Mouse (Mus musculus): ENCODE results near the gene Pdzrn3.
A peak's percentile ranks its signal among the peaks of the same experiment; 100 is the strongest.

Pdzrn3 gene

GRCm38 (mm10) chr6:101377167-101377934 lies at the start of gene Pdzrn3:
Pdzrn3 (minus strand) TSS chr6:101377897.
- peak; percentile 48 for DNase-seq

GRCm38 (mm10) chr6:101427296-101427695 lies 49.6 kb upstream of the Pdzrn3 start:
- no peak for DNase-seq

- DNase-seq = no peak
Observed at GRCm38 (mm10) chr6:101426301-101426700, 48.6 kb upstream of the Pdzrn3 start.

GRCm38 (mm10) chr6:101422084-101422954 lies 44.6 kb upstream of the Pdzrn3 start:
- no peak for DNase-seq

GRCm38 (mm10) chr6:101418213-101418612 lies 40.5 kb upstream of the Pdzrn3 start:
- DNase-seq = no peak

- DNase-seq = no peak
Observed at GRCm38 (mm10) chr6:101411701-101412100, 34.0 kb upstream of the Pdzrn3 start.

GRCm38 (mm10) chr6:101411064-101411463 lies 33.4 kb upstream of the Pdzrn3 start:
- DNase-seq = no peak

GRCm38 (mm10) chr6:101396711-101397110 lies 19.0 kb upstream of the Pdzrn3 start:
- DNase-seq = no peak

- DNase-seq = peak; percentile 31
Observed at GRCm38 (mm10) chr6:101395908-101396307, 18.2 kb upstream of the Pdzrn3 start.

- no peak for DNase-seq
Observed at GRCm38 (mm10) chr6:101392801-101393117, 15.1 kb upstream of the Pdzrn3 start.

- no peak for DNase-seq
Observed at GRCm38 (mm10) chr6:101392107-101392800, 14.6 kb upstream of the Pdzrn3 start.

- no peak for DNase-seq
Observed at GRCm38 (mm10) chr6:101385490-101385889, 7.8 kb upstream of the Pdzrn3 start.

GRCm38 (mm10) chr6:101384958-101385357 lies 7.3 kb upstream of the Pdzrn3 start:
- DNase-seq = no peak

- DNase-seq = no peak
Observed at GRCm38 (mm10) chr6:101384476-101384875, 6.8 kb upstream of the Pdzrn3 start.

- DNase-seq = no peak
Observed at GRCm38 (mm10) chr6:101382891-101383290, 5.2 kb upstream of the Pdzrn3 start.

- DNase-seq = no peak
Observed at GRCm38 (mm10) chr6:101379546-101379945, 1.8 kb upstream of the Pdzrn3 start.

GRCm38 (mm10) chr6:101377935-101378609 lies 375 bp upstream of the Pdzrn3 start:
- peak; percentile 69 for DNase-seq

- no peak for DNase-seq
Observed at GRCm38 (mm10) chr6:101376511-101377166, 1.1 kb downstream of the Pdzrn3 start.

GRCm38 (mm10) chr6:101376049-101376448 lies 1.6 kb downstream of the Pdzrn3 start:
- DNase-seq = no peak

- DNase-seq = peak; percentile 79
Observed at GRCm38 (mm10) chr6:101374721-101375120, 3.0 kb downstream of the Pdzrn3 start.

- no peak for DNase-seq
Observed at GRCm38 (mm10) chr6:101374186-101374585, 3.5 kb downstream of the Pdzrn3 start.

GRCm38 (mm10) chr6:101372982-101373381 lies 4.7 kb downstream of the Pdzrn3 start:
- no peak for DNase-seq

All from lung, postnatal 36 days (tissue).